Mouse (Mus musculus) heart, adult 9 months (tissue): Measurements from ENCODE around the gene Nr2f6.
A peak's percentile ranks its signal among the peaks of the same experiment; 100 is the strongest.

Experiments used
- DNase-seq, 2 experiments: peaks; one replicate each; pipeline ENCODE4 v3.0.0; 2022; ENCODE audit warnings: low spot score in 2 of 2

Nr2f6 gene

DNA sequence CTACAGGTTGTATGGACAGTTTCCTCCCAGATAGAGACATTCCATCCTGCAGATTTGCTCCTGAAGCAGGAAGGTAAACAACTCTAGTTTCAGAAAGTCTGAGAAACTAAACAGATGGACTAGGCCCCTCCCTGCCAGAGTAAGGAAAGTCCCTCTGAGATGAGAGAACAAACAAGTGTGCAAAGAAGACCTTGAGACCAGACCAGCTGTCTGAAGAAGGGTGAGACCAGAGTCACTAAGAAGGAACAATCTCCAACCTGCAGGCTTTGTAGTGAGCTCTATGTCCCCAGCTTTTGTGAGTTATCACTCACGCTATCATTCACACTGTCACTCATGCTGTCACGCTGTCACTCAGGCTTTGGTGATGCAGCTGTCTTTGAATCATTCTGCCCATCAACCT is 9.9 kb upstream of the Nr2f6 start:
- no peak for DNase-seq

DNA sequence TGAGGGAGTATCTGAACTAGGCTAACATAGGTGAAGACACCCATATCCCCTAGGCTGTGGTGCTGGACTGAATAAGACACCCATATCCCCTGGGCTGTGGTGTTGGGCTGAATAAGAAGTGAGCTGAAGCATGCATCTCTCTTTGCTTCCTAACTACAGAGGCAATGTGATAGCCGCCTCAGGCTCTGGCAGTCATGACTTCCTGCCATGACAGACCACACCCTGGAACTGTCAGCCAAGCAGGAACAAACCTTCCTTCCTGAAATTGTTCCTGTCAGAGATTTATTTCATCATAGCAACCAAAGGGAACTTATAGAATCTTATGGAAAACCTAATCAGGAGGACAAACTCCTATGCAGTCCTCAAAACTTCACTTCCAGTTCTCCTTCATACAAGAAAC is 6.5 kb upstream of the Nr2f6 start:
- no peak for DNase-seq

DNA sequence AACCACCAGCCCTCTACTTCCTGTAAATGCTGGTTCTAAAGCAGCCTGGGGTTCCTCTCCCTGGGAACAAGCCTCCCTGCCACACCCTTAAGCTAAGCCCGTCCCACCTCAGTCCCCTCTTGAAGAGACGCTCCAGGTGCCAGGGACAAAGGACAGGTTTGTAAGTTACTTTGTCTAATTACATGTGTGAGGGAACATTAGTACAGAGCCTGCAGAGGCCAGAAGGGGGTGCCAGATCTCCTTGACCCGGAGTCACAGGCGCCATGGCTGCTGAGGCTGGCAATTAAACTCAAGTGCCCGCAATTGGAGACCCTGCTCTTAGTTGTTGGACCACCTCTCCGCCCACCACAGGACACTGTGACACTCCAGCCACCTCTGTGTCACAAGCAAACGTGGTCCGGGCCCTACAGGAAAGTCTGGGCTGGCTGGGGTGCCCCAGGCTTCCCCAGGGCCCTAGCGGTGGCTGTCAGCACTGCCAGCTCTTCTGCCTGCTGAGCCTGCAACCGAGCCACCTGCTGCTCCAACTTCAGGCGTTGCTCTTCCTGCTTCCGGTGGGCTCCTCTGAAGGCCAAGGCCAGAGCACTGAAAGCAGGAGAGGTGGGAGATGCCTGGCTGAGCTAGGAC is 3.6 kb upstream of the Nr2f6 start:
- no peak for DNase-seq

DNA sequence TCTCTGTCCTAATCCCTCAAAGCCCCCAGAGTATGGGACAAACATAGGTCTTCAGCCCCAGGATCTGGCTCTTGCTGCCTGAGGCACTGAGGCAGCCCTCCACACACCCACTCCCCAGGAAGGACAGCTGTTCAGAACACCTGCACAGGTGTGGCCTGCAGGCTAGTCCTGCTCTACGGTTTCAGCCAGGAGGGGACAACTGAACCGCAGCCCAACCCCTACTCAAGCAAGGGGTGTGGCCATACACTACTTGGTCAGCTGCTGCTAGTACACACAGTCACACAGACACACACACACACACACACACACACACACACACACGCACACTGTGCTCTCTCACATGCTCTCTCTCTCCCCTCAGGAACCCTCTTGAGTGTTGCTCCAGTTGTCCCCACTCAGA is 2.1 kb upstream of the Nr2f6 start:
- DNase-seq: no peak

DNA sequence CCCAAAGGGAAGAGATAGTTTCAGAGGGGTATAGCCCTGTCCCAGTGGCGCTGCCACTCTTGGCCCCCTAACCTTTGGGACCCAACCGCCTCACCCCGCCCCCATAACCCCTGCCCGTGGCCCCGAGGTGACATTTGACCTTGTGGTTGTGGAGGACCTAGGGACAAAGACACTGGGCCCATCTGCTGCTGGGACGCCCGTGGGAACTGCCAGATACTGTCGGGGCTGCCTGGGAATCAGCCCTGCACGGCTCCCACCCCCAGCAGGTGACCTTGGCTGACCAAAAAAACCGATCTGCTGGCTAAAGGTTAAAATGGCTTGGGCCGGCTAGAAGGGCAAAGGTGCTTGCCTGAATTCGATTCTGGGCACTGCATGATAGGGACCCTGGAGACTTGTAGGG is 1.6 kb upstream of the Nr2f6 start:
- DNase-seq: no peak

DNA sequence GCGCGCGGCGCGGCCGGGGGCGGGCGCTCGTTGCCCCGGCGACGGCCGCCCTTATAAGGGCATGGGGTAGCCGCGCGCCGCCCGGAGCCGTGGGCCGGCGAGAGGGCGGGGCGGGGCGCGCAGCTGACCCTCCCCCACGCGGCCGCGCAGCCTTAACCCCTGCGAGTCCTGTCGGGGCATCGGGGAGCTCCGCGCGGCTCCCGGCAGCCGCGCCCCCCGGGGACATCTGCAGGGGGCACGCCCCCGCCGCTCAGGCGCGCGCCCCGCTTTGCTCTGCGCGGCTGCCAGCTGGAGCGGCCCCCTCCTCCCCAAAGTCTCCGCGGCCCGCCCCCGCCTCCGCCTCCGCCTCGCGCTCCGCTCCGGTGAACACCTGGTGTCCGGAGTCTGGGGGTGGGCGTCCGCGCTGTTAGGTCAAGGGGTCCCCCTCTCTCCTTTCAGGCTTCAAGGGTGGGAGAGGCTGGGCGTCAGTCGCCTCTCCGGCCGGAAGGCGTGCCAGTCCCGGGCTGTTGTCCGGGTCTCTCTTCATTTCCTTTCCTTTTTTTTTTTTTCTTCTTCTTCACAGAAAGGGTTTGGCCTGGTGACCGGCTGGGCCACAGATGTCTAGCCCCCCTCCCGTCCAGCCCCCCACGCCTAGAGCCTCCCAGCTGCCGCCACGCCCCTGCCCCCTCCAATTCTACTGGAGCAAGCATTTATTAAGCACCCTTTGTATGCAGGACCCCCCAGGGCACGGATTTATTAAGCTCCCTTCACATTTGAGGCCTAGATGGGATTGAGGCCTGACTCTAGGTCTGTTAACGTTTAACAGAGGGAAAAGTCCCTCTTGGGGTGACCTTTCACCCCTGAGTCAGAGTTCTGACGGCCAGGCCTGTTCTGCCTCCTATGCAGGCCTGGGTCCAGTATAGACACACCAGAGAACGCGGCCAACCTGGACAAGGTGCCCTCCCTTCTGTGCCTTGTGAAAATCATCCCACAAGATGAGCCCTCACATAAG is 506 bp upstream of the Nr2f6 start:
- DNase-seq: peak; percentile 86 to 90

DNA sequence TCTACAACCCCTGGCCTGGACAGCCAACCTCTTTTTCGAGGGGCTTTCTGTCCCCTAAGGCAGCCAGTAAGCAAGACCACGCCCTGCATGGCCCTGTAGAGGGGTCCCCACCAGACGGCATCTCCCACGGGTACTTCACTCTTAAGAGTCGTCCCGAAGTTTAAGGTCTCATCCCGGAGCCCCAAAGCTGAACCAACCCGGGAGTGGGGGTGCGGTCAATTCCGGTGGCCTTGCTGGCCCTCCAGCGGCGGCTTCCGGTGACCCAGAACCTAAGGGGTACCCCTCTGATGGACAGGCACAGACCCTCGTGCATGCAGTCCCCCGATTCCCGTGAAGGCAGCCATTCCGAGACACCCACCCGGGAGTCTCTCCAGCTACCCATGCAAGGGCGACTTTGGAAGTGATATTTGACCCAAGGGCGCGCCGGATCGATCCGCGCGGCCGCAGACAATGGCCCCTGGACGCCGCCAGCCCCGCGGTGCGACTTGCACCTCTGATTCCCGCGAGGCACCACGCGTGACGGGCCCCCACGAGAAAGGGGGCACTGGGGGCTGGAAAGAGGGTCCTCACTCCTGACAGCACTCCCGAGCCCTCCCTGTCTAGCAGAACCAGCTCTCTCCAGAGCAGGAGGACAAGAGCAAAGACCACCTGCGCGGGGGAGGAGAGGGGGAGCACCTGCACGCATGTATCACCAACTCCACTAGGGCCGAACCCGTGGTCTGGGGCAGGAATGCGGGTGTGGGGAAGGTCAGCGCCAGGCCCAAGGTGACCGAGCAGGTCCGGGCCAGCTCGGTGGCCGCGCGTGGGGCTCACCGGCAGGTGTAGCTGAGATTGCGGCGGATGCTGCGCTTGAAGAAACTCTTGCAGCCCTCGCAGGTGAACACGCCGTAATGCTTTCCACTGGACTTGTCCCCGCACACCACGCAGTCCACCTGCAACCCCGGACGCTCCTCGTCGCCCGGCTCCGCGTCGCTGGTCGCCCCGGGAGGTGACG is 1.3 kb downstream of the Nr2f6 start:
- no peak for DNase-seq

DNA sequence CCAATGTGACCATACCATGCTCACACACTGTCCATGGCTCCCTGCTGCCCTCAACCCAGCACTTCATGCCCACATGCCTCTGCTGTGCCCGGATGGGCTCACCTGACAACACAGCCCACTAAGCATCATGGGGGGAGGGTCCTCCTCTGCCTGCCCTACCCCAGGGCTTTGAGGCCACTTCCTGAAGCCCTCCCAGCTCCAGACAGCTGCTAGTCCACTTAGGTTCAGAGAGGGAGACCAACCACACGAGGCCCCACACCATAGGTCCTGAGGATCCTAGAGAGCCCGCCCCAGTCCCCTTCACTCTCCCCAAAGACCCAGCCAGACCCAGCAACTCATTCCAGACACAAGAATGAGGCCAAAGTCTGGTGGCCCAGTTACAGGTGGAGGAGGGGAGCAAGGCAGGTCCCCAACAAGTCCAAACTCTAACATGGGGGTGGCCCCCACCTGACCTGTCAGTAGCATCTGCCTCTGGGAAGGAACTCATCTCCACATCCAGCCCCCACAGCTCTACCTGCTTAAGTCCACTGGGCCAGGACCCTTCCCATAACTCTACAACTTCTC is 2.2 kb downstream of the Nr2f6 start:
- no peak for DNase-seq

DNA sequence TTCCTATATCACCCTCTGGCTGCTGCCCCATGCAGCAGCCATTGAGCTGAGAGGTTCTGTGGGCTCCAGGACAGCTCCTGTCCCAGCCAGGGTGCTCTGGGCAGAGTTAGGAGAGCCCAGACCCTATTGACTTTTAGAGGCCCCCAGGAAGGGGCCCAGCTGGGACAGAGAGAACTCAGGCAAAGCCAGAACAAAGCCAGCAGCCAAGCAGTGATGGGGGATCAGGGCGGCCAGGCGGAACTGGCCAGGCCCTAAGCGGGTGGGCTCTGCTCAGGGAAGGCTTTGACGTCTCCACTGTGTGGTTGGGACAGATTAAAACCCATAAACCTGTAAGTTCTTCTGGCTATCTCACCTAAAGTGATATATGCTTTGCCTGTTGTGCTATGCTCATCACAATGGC is 2.8 kb downstream of the Nr2f6 start:
- DNase-seq: no peak

DNA sequence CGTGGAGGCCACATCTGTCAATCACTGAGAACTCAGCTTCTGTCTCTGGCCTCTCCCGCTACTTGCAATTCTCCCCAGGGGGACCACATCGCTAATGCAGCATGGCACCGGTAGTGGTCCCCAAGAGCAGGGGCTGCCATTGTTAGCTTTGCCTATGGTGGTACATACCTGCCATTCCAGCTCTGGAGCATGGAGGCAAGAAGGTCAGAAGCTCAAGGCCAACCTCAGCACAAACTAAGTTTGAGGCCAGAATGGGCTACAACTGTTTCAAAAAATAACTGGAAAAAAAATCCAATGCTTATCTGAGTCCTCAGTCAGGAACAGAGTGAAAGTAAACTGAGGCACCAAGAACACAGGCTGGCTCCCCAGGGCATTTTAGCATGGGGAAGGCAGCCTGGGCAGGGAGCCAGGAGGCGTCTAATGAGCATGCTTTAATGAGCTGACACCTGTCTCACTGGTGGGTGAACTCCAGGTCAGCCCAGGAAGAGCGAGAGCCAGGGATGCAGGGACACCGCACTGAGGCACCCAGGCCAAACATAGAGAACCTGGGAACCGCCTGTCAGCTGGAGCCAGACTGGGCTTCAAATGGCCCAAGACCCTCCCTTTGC is 5.2 kb downstream of the Nr2f6 start:
- DNase-seq: no peak

DNA sequence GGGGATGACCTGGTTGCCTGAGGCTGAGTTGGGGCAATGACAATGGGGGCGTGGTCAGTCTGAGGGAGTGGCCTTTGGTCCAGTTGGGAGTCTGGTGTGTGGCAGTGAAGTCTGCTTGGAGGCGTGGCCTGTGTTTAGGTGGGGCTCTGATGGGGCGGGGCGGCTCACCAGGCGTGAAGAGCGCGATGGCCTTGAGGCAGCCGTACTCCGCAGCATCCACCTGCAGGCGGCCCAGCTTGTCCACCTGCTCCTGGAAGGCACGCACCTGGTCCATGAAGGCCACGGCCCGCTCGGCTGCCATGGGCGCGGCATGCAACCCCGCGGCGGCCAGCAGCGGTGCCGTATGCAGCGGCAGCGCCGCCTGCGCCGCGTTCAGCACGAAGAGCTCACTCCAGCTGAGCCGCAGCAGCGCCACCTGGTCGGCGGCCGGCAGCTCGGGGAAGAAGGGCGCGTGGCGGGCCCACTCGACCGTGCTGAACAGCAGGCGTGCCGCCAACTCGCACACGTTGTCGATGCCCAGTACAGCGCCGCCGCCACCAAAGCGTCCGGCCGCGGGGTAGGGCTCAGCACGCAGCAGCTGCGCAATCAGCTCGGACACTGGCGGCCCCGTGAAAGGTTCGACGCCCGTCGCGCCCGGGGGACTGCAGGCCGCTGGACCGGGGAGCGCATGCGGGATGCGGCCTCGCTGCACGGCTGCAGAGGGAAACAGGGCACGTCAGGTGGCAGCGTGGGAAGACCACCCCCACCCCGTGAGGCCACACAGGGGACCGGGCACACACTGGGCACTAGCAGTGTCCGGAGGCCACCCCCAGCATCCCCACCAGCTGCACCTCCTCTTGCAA is 6.0 kb downstream of the Nr2f6 start:
- peak in 1 of 2 experiments; percentile 61 for DNase-seq

DNA sequence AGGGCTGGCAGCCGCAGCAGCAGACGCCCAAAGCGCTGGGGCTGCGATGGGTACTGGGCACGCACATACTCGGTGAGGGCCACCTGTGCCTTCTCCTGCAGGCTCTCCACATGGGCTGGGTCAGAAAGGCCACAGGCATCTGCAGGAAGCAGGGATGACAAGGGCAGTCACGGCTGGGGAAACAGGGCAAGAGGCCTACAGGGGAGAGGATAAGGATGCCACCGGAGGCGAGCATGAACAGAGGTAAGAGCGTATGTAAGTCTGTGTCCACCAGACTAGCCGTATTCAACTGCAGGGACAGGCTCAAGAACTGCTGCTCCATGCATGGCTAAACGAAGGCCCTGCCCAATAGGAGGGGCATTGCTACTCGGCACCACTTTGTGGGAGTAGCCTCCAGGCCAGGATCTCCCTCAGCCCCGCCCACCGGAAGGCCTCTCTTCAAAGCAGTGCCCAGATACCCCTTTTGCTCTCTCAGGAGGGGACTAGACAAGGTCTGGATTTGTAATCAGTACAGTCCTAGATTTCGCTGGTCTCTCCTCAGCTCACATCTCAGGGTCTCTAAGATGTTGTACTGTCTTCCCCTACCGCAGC is 7.0 kb downstream of the Nr2f6 start:
- no peak for DNase-seq

DNA sequence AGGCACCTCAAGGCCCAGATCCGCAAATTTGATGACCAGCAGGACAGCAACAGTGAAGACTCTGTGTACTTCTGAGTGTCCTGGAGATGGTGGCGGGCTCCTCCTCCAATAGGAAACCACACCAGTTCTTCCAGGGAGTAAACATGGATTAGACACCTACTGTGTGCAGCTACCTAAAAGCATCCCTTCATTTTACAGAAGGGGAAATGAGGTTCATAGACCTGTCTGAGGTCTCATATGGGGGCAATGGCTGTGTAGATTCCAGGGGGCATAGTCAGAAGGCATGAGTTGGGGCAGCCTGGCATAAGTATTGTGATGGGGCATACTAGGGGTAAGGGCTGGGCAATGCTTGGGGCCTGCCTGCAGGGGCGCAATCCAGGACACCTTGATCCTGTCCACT is 8.8 kb downstream of the Nr2f6 start:
- no peak for DNase-seq

DNA sequence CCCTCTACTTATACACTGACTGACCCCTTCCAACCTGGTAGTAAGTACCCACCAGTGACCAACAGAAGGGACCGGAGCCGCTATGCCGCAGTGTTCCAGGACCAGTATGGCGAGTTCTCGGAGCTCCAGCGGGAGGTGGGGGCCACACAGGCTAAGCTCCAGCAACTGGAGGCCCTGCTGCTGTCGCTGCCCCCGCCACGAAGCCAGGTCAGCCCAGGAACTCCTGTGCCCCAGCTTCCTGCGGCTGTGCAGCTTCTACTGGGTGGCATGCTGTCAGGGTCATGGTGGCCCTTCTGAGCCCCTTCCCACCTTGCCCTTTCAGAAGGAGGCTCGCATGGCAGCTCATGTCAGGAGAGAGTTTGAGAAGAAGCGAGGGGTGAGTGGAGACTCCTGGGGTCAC is 9.3 kb downstream of the Nr2f6 start:
- no peak for DNase-seq

DNA sequence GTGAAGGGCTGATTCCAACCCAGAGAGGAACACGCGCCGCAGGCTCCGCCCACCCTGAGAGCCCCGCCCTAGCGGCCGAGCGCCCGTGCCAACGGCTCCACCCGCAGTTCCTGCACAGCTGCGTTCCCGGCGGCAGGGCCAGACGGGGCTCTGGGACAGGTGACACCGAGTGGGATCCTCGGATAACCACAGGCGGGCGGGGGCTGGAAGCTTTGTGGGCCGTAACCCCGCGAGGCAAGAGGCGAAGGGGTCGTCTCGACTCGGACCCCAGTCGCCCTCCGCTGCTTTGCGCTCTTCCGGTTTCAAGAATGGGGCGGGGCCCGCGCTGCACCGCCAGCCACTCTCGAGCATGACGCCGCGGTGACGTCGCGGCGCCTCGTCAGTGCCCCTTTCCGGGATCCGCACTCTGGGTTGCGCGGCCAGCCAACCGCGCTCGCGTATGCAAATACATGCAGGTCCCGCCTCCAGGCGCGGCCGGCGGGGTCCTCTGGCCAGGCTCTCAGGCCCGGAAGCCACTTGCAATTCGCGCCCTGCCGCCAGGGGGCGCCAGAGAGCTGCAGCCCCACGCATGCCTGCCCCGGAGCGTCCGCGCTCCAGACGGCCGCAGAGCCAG is 10.4 kb downstream of the Nr2f6 start, which contains the start of gene Ocel1:
Gene Ocel1 (plus strand): TSS at position 63 of the 613 bp plus-strand sequence.
- DNase-seq: peak; percentile 98

DNA sequence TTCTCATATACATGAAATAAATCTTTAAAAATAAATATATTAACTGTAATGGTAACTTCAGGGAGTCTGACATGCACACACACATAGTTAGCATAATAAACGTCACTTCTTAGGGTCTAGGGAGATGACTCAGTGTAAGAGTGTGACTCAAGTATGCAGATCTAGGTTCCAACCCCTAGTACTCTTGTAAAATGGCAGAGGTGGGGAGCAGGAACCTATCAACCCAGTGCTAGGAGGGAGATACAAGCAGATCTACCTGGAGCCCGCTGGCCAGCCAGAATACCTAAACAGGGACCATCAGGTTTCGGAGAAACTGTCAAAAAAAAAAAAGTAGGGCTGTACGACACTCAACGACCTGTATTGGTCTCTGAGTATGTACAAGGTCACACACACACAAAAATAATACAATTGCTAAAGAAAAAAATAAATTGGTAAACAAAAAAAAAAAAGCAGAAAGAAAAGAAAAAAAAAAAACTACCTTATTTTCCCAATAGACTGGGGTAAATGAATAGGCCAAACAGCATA is 11.0 kb downstream of the Nr2f6 start:
- no peak for DNase-seq

DNA sequence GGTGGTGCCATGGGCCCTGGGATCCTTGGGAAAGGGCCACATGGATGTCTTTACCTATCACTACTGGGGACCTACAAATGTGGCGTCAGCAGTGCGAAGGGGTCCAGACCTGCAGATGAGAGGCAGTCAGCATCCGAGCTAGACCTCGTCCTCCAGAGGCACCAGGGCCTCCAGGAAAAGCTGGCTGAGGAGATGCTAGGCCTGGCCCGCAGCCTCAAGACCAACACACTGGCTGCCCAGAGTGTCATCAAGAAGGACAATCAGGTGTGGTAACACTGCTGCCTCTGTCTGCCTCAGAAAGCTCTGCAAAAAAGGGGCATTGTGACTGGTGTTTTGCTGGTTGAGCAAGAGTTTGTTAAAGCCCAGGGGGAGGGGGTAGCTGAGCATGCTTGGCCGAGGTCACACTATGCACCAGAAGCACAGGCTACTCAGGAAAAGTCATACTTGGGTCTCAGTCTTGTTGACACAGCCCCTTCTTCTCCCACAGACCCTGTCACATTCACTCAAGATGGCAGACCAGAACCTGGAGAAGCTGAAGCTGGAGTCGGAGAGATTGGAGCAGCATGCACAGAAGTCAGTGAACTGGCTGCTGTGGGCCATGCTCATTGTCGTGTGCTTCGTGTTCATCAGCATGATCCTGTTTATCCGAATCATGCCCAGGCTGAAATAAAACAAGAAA is 12.6 kb downstream of the Nr2f6 start:
- DNase-seq: no peak

DNA sequence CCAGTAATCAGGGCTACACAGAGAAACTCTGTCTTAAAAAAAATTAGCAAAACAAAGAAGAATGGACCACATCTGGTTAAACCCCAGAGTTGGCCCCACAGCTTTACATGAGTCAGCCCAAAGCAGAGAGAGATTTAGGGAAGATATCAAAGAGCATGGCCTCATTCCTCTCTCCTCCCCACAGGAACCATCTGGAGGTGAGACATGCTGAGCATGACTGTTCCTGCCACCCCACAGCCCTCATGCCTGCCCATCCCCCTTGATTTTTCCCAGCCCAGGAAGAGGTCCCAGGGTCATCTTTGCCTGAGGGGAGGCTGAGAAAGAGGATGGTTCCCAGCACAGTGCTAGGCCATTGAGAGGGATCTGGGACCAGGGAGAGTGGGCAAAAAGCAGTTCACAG is 13.4 kb downstream of the Nr2f6 start:
- no peak for DNase-seq
